Mouse (Mus musculus) MEL (cell line): ENCODE results near the gene Hnf1a. TPM values are rescaled to one million over a fixed set of nuclear protein-coding genes. Genes with fewer than 3 reads are reported as not detected.

Experiments
- DNase-seq: peaks from one replicate; pipeline ENCODE4 v3.0.0; 2011; ENCODE audit warnings: low read depth, low spot score
- H3K27ac ChIP-seq: 2 replicates; pipeline ENCODE4 v1.5.1; 2012; ENCODE audit warnings: low read depth, mild to moderate bottlenecking, control low read depth, low read length, moderate library complexity; ENCODE audit not compliant: control insufficient read depth
- H3K27me3 ChIP-seq, 2 experiments: fragments of 150-350 bp in 1 of 2; sonication (generic) in 1 of 2; 2 replicates each; pipeline ENCODE4 v1.6.1; 2012; ENCODE audit warnings: low read length in 2 of 2, mild to moderate bottlenecking in 2 of 2, improper control_type of control experiment in 1 of 2, moderate library complexity in 1 of 2; ENCODE audit not compliant: insufficient read depth in 2 of 2, control insufficient read depth in 1 of 2
- H3K36me3 ChIP-seq, 2 experiments: 2 replicates each; pipeline ENCODE4 v1.6.1; 2012 to 2014; ENCODE audit warnings: low read length in 2 of 2, improper control_type of control experiment in 1 of 2, inconsistent platforms in 1 of 2, mild to moderate bottlenecking in 1 of 2; ENCODE audit not compliant: insufficient read depth in 2 of 2, control insufficient read depth in 1 of 2
- H3K4me1 ChIP-seq, 2 experiments: fragments of 150-350 bp in 1 of 2; sonication (generic) in 1 of 2; 2 replicates each; pipeline ENCODE4 v1.6.1; 2012; ENCODE audit warnings: low read length in 2 of 2, improper control_type of control experiment in 1 of 2, mild to moderate bottlenecking in 1 of 2; ENCODE audit not compliant: insufficient read depth in 2 of 2, control insufficient read depth in 1 of 2
- H3K4me3 ChIP-seq, 2 experiments: fragments of 150-350 bp in 1 of 2; sonication (generic) in 1 of 2; 2 replicates each; pipeline ENCODE4 v1.5.1; 2012; ENCODE audit warnings: low read depth in 2 of 2, low read length in 2 of 2, mild to moderate bottlenecking in 2 of 2, moderate library complexity in 2 of 2, control low read depth in 1 of 2, improper control_type of control experiment in 1 of 2; ENCODE audit not compliant: control insufficient read depth in 1 of 2, insufficient read depth in 1 of 2
- H3K79me2 ChIP-seq: 2 replicates; pipeline ENCODE4 v1.6.1; 2012; ENCODE audit warnings: mild to moderate bottlenecking, low read length, moderate library complexity; ENCODE audit not compliant: control insufficient read depth, poor library complexity, insufficient read depth
- H3K9ac ChIP-seq: 2 replicates; pipeline ENCODE4 v1.6.1; 2012; ENCODE audit warnings: low read depth, mild to moderate bottlenecking, control low read depth, low read length, moderate library complexity; ENCODE audit not compliant: control insufficient read depth, poor library complexity, severe bottlenecking
- H3K9me3 ChIP-seq: fragments of 150-350 bp; sonication (generic); replicated peaks from 2 replicates; pipeline ENCODE4 v1.6.1; 2012; ENCODE audit warnings: mild to moderate bottlenecking, low read length, improper control_type of control experiment, moderate library complexity; ENCODE audit not compliant: insufficient read depth
- CTCF ChIP-seq, 3 experiments: IDR thresholded peaks in 2 of 3; conservative IDR thresholded peaks in 1 of 3; 2 replicates each; pipeline ENCODE4 v1.5.1; 2011 to 2012; ENCODE audit warnings: low read length in 3 of 3, low read depth in 2 of 3, mild to moderate bottlenecking in 2 of 3, improper control_type of control experiment in 1 of 3, inconsistent platforms in 1 of 3, mixed read lengths in 1 of 3, moderate library complexity in 1 of 3; ENCODE audit not compliant: control insufficient read depth in 1 of 3, insufficient read depth in 1 of 3, poor library complexity in 1 of 3, severe bottlenecking in 1 of 3
- ETS1 ChIP-seq: IDR thresholded peaks from 2 replicates; pipeline ENCODE4 v1.6.1; 2012; ENCODE audit warnings: low read depth, mild to moderate bottlenecking, inconsistent platforms, low read length, improper control_type of control experiment, moderate library complexity
- GATA1 ChIP-seq: IDR thresholded peaks from 2 replicates; pipeline ENCODE4 v1.6.1; 2011; ENCODE audit warnings: low read depth, low read length, improper control_type of control experiment
- KAT2A ChIP-seq: conservative IDR thresholded peaks from 2 replicates; pipeline ENCODE4 v1.6.1; 2012; ENCODE audit warnings: low read depth, low read length, improper control_type of control experiment, inconsistent platforms
- MAX ChIP-seq: IDR thresholded peaks from 2 replicates; pipeline ENCODE4 v1.6.1; 2011; ENCODE audit warnings: low read length, improper control_type of control experiment
- MEF2A ChIP-seq: IDR thresholded peaks from 2 replicates; pipeline ENCODE4 v1.6.1; 2014; ENCODE audit warnings: low read depth, mild to moderate bottlenecking, inconsistent platforms, low read length, improper control_type of control experiment; ENCODE audit not compliant: poor library complexity, insufficient replicate concordance, severe bottlenecking; ENCODE audit errors: extremely low read depth
- MYB ChIP-seq: IDR thresholded peaks from 2 replicates; pipeline ENCODE4 v1.6.1; 2011; ENCODE audit warnings: mild to moderate bottlenecking, low read depth, low read length, improper control_type of control experiment
- NRF1 ChIP-seq: IDR thresholded peaks from 2 replicates; pipeline ENCODE4 v1.6.1; 2014; ENCODE audit warnings: low read depth, mild to moderate bottlenecking, inconsistent platforms, low read length, improper control_type of control experiment, moderate library complexity; ENCODE audit not compliant: poor library complexity, insufficient read depth, severe bottlenecking
- POLR2A ChIP-seq, 2 experiments: IDR thresholded peaks; 2 replicates each; pipeline ENCODE4 v1.6.1; 2011 to 2012; ENCODE audit warnings: low read length in 2 of 2, mild to moderate bottlenecking in 2 of 2, control low read depth in 1 of 2, improper control_type of control experiment in 1 of 2, low read depth in 1 of 2, moderate library complexity in 1 of 2; ENCODE audit not compliant: control insufficient read depth in 1 of 2, insufficient read depth in 1 of 2, poor library complexity in 1 of 2
- POLR2AphosphoS5 ChIP-seq: IDR thresholded peaks from 2 replicates; pipeline ENCODE4 v1.6.1; 2012; ENCODE audit warnings: low read depth, borderline replicate concordance, mild to moderate bottlenecking, inconsistent platforms, low read length, moderate library complexity, mixed read lengths
- SIN3A ChIP-seq: IDR thresholded peaks from 2 replicates; pipeline ENCODE4 v1.6.1; 2012; ENCODE audit warnings: low read length, improper control_type of control experiment, inconsistent platforms
- TBP ChIP-seq: IDR thresholded peaks from 2 replicates; pipeline ENCODE4 v1.8.0; 2011; ENCODE audit warnings: low read depth, low read length, improper control_type of control experiment
- TCF12 ChIP-seq: IDR thresholded peaks from 2 replicates; pipeline ENCODE4 v1.6.1; 2014; ENCODE audit warnings: low read depth, mild to moderate bottlenecking, inconsistent platforms, low read length, improper control_type of control experiment, moderate library complexity
- USF2 ChIP-seq, 2 experiments: IDR thresholded peaks; 2 replicates each; pipeline ENCODE4 v1.6.1; 2011 to 2012; ENCODE audit warnings: improper control_type of control experiment in 2 of 2, low read length in 2 of 2, borderline replicate concordance in 1 of 2, inconsistent platforms in 1 of 2, low read depth in 1 of 2, mild to moderate bottlenecking in 1 of 2; ENCODE audit not compliant: insufficient read depth in 1 of 2
- ZC3H11A ChIP-seq: IDR thresholded peaks from 2 replicates; pipeline ENCODE4 v1.6.1; 2012; ENCODE audit warnings: low read depth, mild to moderate bottlenecking, inconsistent platforms, low read length, improper control_type of control experiment
- ZKSCAN1 ChIP-seq: IDR thresholded peaks from 2 replicates; pipeline ENCODE4 v1.6.1; 2012; ENCODE audit warnings: low read depth, mild to moderate bottlenecking, inconsistent platforms, low read length, improper control_type of control experiment, moderate library complexity
- polyA plus RNA-seq, 2 experiments: library from polyadenylated mRNA; stranded (reverse) in 1 of 2; unstranded in 1 of 2; fragments of >175 nt in 1 of 2; fragments of >200 nt in 1 of 2; gene quantifications; 2 replicates each; pipeline versions ENCODE4 v1.2.1 to v1.2.4; 2012; ENCODE audit warnings: low replicate concordance in 2 of 2, low read depth in 1 of 2; ENCODE audit not compliant: insufficient read length in 2 of 2, insufficient read depth in 1 of 2, missing spikeins in 1 of 2
- total RNA-seq: library from RNA; depleted of rRNA; stranded (reverse); fragments of 300-350 nt; gene quantifications from 2 replicates; pipeline ENCODE4 v1.2.3, GENCODE M21; 2012

Gene Hnf1a
- total and polyA plus RNA-seq, 3 experiments: 0.08 to 0.28 TPM; not detected in 1

DNA sequence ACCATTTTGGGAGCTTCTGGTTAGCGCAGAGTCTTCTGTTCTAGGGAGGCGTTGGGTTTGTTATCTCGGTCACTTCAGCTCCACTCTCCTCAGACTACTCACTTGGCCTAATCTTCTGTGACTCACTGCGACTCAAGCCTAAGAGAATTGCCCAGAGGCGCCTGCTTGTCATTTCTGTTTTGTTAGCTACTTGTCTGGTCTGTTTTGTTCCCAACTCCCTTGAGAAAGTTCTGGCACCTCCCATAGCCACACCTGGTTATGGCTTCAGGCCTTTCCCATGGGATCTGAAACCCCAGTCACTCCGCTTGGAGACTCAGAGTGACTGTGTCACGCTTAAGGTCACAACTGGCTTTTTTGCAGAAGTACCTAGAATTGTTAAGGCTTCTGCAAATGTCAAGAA lies 37.4 kb upstream of the Hnf1a start (continued):
- no peak for TF ChIP-seq NRF1

DNA sequence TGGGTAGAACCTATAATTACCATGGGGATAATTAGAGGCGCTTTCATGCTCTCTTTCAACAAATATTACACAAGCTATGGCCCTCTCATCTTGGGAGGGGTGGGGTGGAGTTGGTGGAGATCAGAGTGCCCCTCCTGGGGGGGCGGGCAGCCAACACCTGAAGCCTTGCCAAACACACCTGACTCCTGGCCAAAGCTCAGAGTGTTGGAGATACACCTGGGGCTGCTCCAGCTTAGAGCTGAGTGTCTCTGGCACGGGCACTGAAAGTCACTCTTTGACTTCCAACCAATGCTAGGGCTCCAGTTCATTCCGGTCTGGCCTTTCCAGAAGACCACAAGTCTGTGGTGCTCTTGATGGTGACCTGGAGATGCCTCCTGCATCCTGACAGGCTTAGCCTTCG lies 36.9 kb upstream of the Hnf1a start:
- no peaks in the 10 kb centered on the region for H3K9me3 ChIP-seq
- H3K27me3 ChIP-seq: no peaks in the 10 kb centered on the region
- peaks cover 0 to 19% of the 10 kb centered on the region in 2 experiments; a peak in 2 of 4 replicates for H3K36me3 ChIP-seq
- H3K79me2 ChIP-seq: peaks cover 19% of the 10 kb centered on the region
- TF ChIP-seq TBP: no peak
- TF ChIP-seq GATA1: no peak
- no peak for TF ChIP-seq MAX
- TF ChIP-seq CTCF (IDR thresholded peaks at IDR 0.05 in 2 of 3, conservative IDR thresholded peaks at IDR 0.05 in 1 of 3; ENCODE audit: control insufficient read depth in 1 of 3, insufficient read depth in 1 of 3, low read depth in 2 of 3, low read length in 3 of 3, poor library complexity in 1 of 3, severe bottlenecking in 1 of 3): no peak
- no peak for TF ChIP-seq MYB
- TF ChIP-seq TCF12: no peak
- TF ChIP-seq ETS1: no peak
- TF ChIP-seq SIN3A: no peak
- no peak for TF ChIP-seq USF2 (IDR thresholded peaks at IDR 0.05; ENCODE audit: borderline replicate concordance in 1 of 2, insufficient read depth in 1 of 2, low read depth in 1 of 2, low read length in 2 of 2)
- TF ChIP-seq ZKSCAN1: no peak
- TF ChIP-seq POLR2A (IDR thresholded peaks at IDR 0.05; ENCODE audit: control insufficient read depth in 1 of 2, insufficient read depth in 1 of 2, low read depth in 1 of 2, low read length in 2 of 2, poor library complexity in 1 of 2): no peak
- TF ChIP-seq MEF2A: no peak
- no peak for TF ChIP-seq KAT2A
- peak overlapping the region; percentile 6; the same call in 1 of the 2 replicates for H3K9ac ChIP-seq
- peaks cover 9 to 20% of the 10 kb centered on the region in 2 experiments for H3K4me1 ChIP-seq
- DNase-seq: no peak
- peak overlapping the region; percentile 32 for H3K27ac ChIP-seq
- H3K4me3 ChIP-seq: no peak overlapping the region

DNA sequence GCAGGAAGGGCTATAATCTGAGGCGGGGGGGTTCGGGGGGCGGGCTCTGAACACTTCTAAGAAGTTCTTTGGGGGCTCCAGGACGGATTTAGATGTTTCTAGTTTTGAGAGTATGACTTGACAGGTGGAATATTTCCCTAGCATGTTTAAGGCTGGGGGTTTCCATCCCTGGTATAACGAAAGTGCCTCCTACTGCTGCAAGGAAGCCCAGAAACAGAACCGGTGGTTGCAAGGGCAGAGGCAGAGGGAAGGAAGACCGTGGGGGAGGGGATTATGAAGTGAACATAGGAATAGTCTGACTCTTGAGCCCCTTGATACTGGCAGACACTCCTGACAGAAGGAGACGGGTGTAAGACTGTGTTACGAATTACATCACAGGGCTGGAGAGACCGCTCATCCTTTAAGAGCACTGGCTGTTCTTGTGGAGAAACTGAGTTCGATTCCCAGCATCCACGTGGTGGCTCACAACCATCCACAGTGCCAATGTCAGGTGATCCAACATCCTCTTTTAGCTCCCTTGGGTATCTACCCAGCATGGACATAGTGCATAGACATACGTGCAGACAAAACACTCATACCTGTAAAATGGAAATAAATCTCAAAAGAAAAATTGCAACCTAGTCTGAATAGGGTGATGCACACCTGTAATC lies 32.5 kb upstream of the Hnf1a start:
- H3K36me3 ChIP-seq: peaks cover 0 to 5% of the 10 kb centered on the region in 2 experiments; a peak in 2 of 4 replicates
- peaks cover 0 to 8% of the 10 kb centered on the region in 2 experiments; a peak in 3 of 4 replicates for H3K4me1 ChIP-seq
- no peak for TF ChIP-seq ZC3H11A
- TF ChIP-seq POLR2AphosphoS5: no peak
- no peak for DNase-seq
- no peaks in the 10 kb centered on the region for H3K9me3 ChIP-seq
- no peak overlapping the region for H3K9ac ChIP-seq
- peaks cover 5 to 7% of the 10 kb centered on the region in 2 experiments; a peak in 3 of 4 replicates for H3K27me3 ChIP-seq
- no peaks in the 10 kb centered on the region for H3K79me2 ChIP-seq
- H3K27ac ChIP-seq: no peak overlapping the region
- no peak overlapping the region for H3K4me3 ChIP-seq
